Mouse (Mus musculus): ENCODE measurements around the gene Stra6l. TPM values are rescaled to one million over a fixed set of nuclear protein-coding genes. Genes with fewer than 3 reads are reported as not detected.

The Stra6l gene
- polyA plus RNA-seq (2016; fragmentation: Nextera tagmentation; extraction: Ambion mirVana): 0.83 and 1.7 TPM in 2 replicates

DNA sequence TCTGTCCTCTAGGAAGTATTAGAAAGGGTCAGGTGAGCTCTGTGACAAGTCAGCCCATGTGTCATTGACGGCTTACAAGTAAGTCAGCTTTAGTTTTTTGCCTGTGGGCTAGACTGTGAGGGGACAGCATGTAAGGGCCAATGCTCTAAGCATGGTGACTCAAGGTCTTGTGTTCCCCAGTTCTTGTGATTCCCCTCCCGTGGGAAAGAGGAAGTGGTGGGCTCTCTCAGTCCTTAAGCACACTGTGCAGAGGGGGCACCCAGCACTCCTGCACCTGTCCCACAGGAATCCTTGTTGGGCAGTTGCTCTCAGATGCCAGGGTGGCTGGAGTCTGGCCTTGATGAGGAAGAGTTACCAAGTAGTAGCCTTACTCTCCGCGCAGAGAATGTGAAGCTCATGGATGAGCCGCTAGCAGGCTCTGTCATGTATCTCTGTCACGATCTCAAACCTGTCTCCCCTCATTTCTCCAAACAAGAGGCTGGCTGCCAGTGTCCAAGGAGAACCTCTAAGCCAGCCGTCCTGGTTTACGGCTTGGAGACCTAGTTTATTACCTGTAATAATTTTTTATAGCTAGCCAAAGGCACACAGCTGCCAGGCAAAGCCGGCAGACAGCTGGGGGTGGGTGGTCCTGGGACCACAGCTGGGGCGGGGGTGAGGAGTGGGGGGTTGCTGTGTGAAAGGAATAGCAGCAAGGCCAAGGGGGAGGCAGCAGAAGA lies at the start of gene Stra6l:
Gene Stra6l (plus strand): TSS at position 556 of the 716 bp plus-strand sequence.
- H3K27ac ChIP-seq: peak within 1 kb of the TSS; percentile 75
- H3K4me3 ChIP-seq: peak within 1 kb of the TSS; percentile 37
- 28% methylated on average over 10 of the region's 10 CpGs for WGBS
- H3K27me3 ChIP-seq (ENCODE audit: low read depth, poor library complexity, severe bottlenecking): peaks cover 51% of the 10 kb centered on the region
- H3K9me3 ChIP-seq (replicated peaks): no peaks in the 10 kb centered on the region
- DNase-seq (ENCODE audit: low spot score): peak; percentile 76
- no peaks in the 10 kb centered on the region for H3K36me3 ChIP-seq
- H3K4me1 ChIP-seq: peaks cover 50% of the 10 kb centered on the region

DNA sequence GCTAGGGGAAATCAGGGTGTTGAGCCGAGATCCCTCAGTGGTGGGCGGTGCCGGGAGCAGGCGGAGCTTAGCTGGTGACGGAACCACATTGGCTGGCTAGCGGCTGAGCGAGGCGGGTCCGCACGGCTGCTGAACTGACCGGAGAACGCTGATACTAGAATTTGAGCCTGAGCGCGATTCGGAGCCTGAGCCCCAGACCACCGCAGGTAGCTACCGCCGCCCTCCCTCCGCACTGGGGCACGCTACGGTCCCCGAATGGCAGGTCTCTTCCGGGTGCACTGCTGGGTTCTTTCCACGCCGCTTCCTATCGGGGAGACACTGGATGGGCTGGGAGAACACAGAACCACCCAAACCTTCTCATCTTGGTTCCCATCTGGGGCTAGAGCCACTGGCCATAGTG lies 49.5 kb upstream of the Stra6l start, which contains the start of gene Aldh1b1:
Gene Aldh1b1 (plus strand): TSS at position 59 of the 400 bp plus-strand sequence.
- DNase-seq (ENCODE audit: low spot score): peak; percentile 80
- Histone ChIP-seq H3K36me3 (no peaks in the 10 kb centered on the region), H3K4me1 (peaks cover 31% of the 10 kb centered on the region), H3K4me3 (peak within 1 kb of the TSS; percentile 54), H3K9me3 (replicated peaks) (no peaks in the 10 kb centered on the region), H3K27me3 (ENCODE audit: low read depth, poor library complexity, severe bottlenecking) (peaks cover 17% of the 10 kb centered on the region), H3K27ac (peak within 1 kb of the TSS; percentile 61)
- under 1% methylated on average over 26 of the region's 26 CpGs for WGBS

DNA sequence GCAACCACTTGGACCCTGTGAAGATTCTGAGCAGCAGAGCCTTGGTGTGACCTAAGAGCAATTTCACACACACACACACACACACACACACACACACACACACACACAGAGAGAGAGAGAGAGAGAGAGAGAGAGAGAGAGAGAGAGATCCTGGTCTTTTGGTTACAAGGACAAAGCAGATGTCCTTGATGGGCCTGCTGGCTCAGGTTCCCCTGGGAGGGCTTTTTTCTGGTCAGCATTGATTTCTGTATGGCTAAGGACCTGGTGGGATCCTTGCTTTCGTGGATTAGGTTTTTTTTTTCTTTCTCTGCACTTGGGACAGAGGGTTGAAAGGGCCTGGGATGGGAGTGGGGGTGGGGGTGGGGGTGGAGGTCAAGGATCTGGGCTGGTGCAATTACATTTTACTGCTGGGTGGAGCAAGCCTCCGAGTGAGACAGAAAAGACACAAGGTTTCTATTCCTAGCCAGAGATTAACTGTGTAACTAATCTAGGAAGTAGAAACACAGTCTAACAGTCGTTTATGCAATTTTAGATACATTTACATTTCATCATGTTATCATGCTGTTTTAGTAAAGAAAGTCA lies 48.4 kb upstream of the Stra6l start:
- peaks cover 31% of the 10 kb centered on the region for H3K4me1 ChIP-seq
- WGBS: 20% methylated on average over 3 of the region's 3 CpGs
- no peak overlapping the region for H3K27ac ChIP-seq

DNA sequence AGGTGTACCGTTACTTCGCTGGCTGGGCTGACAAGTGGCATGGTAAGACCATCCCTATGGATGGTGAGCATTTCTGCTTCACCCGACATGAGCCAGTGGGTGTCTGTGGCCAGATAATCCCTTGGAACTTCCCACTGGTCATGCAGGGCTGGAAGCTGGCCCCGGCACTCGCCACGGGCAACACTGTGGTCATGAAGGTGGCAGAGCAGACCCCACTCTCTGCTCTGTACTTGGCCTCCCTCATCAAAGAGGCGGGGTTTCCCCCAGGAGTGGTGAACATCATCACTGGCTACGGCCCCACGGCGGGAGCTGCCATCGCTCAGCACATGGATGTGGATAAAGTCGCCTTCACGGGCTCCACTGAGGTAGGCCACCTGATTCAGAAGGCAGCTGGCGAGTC lies 45.6 kb upstream of the Stra6l start:
- WGBS: 96% methylated on average over 14 of the region's 14 CpGs
- Histone ChIP-seq H3K27ac (no peak overlapping the region), H3K4me1 (peaks cover 29% of the 10 kb centered on the region), H3K36me3 (no peaks in the 10 kb centered on the region), H3K9me3 (replicated peaks) (no peaks in the 10 kb centered on the region), H3K4me3 (no peak overlapping the region), H3K27me3 (ENCODE audit: low read depth, poor library complexity, severe bottlenecking) (peaks cover 4% of the 10 kb centered on the region)
- DNase-seq (ENCODE audit: low spot score): no peak

More for the DNA sequence above, 48.4 kb upstream of the Stra6l start:
- H3K27me3 ChIP-seq (ENCODE audit: low read depth, poor library complexity, severe bottlenecking): peaks cover 13% of the 10 kb centered on the region
- no peaks in the 10 kb centered on the region for H3K9me3 ChIP-seq (replicated peaks)
- no peak for DNase-seq (ENCODE audit: low spot score)
- no peak overlapping the region for H3K4me3 ChIP-seq
- H3K36me3 ChIP-seq: no peaks in the 10 kb centered on the region

DNA sequence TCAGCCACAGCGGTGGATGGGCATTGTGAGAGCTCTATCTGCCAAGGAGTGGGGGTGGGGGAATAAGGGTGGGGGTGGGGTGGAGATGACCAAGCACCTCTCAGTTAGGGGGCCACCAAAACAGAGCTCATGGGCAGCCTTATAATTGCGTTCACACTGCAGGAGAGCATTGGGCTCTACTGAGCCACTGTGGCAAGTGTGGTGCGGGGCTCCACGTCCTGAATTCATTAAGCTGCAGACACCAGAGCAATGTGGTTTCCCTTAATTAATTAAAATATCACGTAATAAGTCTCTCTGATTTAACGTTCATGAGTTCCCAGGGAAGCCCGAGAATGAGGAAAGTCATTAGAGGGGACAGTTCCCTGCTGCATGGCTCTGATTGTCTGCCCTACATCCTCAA lies 40.4 kb upstream of the Stra6l start:
- Histone ChIP-seq H3K9me3 (replicated peaks) (no peaks in the 10 kb centered on the region), H3K36me3 (no peaks in the 10 kb centered on the region), H3K4me1 (peaks cover 14% of the 10 kb centered on the region), H3K4me3 (no peak overlapping the region), H3K27me3 (ENCODE audit: low read depth, poor library complexity, severe bottlenecking) (peaks cover 10% of the 10 kb centered on the region; the same call in 1 of the 2 replicates), H3K27ac (no peak overlapping the region)
- 46% methylated on average over 7 of the region's 7 CpGs for WGBS
- no peak for DNase-seq (ENCODE audit: low spot score)

DNA sequence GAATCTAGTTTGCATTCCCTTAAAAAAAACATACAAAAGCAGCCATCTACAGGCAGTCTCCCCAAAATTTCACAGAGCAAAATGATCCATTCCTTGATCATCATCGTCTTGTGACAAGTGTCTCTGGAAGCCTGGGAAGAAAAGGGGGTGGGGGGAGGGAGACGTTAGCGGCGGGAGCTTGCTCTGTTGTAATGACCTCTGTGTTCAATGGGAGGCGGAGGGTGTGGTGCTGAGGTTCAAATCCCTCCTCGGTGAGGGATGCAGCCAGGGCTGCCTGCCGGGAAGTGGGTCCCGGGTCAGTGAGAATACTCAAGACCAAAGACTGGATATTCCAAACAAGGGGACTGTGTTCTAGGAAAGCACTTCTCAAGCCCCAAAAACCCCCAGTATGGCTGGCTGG lies 37.2 kb upstream of the Stra6l start:
- Histone ChIP-seq H3K4me3 (no peak overlapping the region), H3K27ac (no peak overlapping the region), H3K36me3 (no peaks in the 10 kb centered on the region), H3K9me3 (replicated peaks) (no peaks in the 10 kb centered on the region), H3K27me3 (ENCODE audit: low read depth, poor library complexity, severe bottlenecking) (peaks cover 10% of the 10 kb centered on the region; the same call in 1 of the 2 replicates), H3K4me1 (peaks cover 18% of the 10 kb centered on the region)
- DNase-seq (ENCODE audit: low spot score): no peak
- WGBS: 24% methylated on average over 8 of the region's 8 CpGs

DNA sequence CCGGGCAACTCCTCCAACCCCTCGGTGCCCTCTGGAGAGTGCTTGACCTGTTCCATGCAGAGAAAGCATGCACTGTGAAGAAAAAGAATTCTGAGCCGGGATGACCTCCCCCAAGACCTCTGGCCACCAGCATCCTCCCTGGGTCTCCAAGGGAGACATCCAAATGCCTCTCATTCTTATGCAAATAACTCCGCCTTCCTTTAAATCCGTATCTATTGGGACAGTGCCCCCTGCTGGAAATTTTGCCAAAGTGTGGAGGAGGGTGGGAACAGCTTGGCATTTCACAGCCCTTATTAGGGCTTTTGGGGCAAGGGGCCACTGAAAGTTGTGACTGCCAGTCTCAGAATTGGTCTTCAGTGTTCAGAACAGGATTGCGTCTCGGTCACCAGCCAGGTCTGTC lies 32.9 kb upstream of the Stra6l start:
- DNase-seq (ENCODE audit: low spot score): no peak
- no peaks in the 10 kb centered on the region for H3K36me3 ChIP-seq
- WGBS: 56% methylated on average over 7 of the region's 7 CpGs

DNA sequence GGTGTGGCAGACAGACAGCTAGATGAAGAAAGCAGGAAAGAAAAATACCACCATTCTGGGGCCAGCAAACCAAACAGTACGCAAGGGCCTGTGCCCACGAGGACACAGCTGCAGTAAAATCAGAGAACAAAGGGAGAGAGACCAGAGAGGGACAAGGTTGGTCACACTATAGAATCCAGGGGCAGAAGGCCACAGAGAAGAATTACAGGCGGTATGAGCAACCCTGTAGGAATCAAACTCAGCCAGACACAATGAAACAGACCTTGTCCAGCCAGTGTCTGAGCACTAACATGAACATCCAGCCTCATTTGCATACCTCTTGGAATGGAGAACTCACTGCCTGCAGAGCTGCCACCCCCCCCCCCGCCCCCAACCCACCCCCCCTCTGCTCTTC lies 29.7 kb upstream of the Stra6l start:
- H3K9me3 ChIP-seq (replicated peaks): no peaks in the 10 kb centered on the region
- no peaks in the 10 kb centered on the region for H3K36me3 ChIP-seq
- H3K27ac ChIP-seq: peak overlapping the region; percentile 85
- WGBS: 17% methylated on average over 4 of the region's 4 CpGs
- H3K4me1 ChIP-seq: peaks cover 56% of the 10 kb centered on the region
- peaks cover 29% of the 10 kb centered on the region for H3K27me3 ChIP-seq (ENCODE audit: low read depth, poor library complexity, severe bottlenecking)
- H3K4me3 ChIP-seq: peak overlapping the region; percentile 45
- DNase-seq (ENCODE audit: low spot score): peak; percentile 46

More for the DNA sequence above, 32.9 kb upstream of the Stra6l start:
- Histone ChIP-seq H3K4me1 (peaks cover 30% of the 10 kb centered on the region), H3K27ac (no peak overlapping the region), H3K27me3 (ENCODE audit: low read depth, poor library complexity, severe bottlenecking) (peaks cover 5% of the 10 kb centered on the region; the same call in 1 of the 2 replicates), H3K4me3 (no peak overlapping the region), H3K9me3 (replicated peaks) (no peaks in the 10 kb centered on the region)

DNA sequence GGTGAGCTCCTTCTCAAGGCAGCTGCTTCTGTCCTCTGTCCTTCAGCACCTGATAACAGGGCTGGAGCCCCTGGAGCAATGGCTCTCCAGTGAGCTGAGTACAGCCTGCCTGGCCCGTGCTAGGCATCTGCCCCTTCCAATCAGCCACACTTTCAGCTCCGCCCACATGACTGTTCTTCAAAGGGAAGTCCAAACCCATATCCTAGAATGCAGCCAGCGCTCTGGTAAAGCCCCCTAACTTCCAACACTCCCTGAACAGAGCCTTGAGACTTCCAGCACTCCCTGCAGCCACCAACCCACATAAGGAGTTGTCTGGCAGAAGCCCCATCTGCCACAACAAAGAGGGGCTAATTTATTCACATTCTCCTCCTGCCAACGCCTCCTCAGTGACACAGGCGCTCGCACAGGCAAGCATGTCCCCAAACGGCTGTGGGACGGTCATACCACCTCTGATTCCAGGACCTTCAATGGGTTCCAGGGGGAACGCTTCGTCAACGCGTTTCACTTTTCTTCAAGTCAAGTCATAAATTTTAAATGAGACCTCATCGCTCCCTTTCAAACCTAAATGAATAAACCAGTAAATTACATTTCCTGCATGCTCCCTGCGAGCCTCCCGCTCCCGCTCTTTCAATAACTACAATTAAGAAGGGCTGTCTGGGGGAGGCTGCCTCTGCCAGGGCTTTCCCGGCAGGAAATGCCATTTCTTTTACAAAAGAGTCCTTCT lies 29.1 kb upstream of the Stra6l start:
- Histone ChIP-seq H3K36me3 (no peaks in the 10 kb centered on the region), H3K27ac (peak overlapping the region; percentile 85), H3K27me3 (ENCODE audit: low read depth, poor library complexity, severe bottlenecking) (peaks cover 35% of the 10 kb centered on the region), H3K4me1 (peaks cover 61% of the 10 kb centered on the region), H3K4me3 (peak overlapping the region; percentile 45), H3K9me3 (replicated peaks) (no peaks in the 10 kb centered on the region)
- peak; percentile 75 for DNase-seq (ENCODE audit: low spot score)
- WGBS: 2% methylated on average over 17 of the region's 17 CpGs

DNA sequence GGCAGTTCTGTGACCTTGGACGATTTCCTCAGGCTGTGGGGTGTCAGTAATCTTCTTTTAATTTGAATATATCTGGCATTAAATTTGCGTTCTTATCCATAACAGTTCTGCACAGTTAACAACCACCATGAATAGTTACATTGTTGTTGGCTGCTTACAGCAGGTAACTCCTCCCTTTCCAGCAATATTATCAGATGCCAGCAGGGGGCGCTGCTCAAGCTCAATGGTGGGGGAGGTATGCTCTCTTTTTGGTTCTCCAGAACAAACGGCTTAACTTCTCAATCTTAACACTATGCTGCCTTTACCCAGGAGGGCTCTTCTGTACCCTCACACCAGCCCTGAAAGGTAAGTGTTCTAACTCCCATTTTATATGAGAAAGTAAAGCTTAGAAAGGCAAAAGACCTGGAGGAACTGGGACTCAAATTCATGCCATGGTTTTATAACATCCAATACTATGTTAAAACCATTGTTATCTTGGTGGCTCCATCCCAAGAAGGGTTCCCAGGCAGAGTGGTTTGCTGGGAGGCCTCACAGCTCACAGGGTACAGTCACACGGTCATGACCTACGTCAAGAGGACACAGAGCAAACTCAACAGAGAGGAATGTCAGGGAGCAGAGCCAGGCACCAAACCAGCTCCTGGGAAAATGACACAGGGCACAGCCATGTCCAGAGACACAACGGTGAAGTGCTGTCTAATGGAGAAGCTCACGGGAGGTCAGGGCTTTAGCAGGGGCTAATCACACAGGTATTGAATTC lies 28.2 kb upstream of the Stra6l start:
- WGBS: 41% methylated on average over 8 of the region's 8 CpGs
- Histone ChIP-seq H3K36me3 (no peaks in the 10 kb centered on the region), H3K27me3 (ENCODE audit: low read depth, poor library complexity, severe bottlenecking) (peaks cover 44% of the 10 kb centered on the region), H3K27ac (peak overlapping the region; percentile 85), H3K9me3 (replicated peaks) (no peaks in the 10 kb centered on the region), H3K4me1 (peaks cover 70% of the 10 kb centered on the region), H3K4me3 (peak overlapping the region; percentile 45; the same call in 1 of the 2 replicates)
- peak; percentile 87 for DNase-seq (ENCODE audit: low spot score)

DNA sequence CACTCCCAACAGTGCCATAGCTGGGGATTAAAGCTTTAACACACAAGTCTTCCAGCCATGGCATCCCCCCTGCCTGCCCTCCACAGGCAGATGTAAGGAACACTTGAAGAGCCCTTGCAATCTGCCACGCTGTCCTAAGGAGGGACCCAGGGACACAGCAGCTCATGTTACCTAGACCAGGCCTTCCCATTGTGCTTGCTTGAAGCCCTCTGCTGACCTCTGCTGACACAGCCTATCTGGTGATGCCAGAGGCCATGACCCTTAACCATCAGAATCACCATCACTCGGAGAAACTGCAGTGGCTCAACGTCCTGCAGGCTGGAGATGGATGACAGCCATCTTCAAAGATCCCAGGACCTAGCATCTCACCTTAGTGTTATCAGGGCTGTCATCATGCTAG lies 26.5 kb upstream of the Stra6l start:
- 20% methylated on average over 3 of the region's 3 CpGs for WGBS
- peaks cover 81% of the 10 kb centered on the region for H3K4me1 ChIP-seq
- peaks cover 61% of the 10 kb centered on the region for H3K27me3 ChIP-seq (ENCODE audit: low read depth, poor library complexity, severe bottlenecking)
- no peak overlapping the region for H3K4me3 ChIP-seq
- H3K9me3 ChIP-seq (replicated peaks): no peaks in the 10 kb centered on the region
- H3K27ac ChIP-seq: no peak overlapping the region
- no peak for DNase-seq (ENCODE audit: low spot score)
- no peaks in the 10 kb centered on the region for H3K36me3 ChIP-seq

DNA sequence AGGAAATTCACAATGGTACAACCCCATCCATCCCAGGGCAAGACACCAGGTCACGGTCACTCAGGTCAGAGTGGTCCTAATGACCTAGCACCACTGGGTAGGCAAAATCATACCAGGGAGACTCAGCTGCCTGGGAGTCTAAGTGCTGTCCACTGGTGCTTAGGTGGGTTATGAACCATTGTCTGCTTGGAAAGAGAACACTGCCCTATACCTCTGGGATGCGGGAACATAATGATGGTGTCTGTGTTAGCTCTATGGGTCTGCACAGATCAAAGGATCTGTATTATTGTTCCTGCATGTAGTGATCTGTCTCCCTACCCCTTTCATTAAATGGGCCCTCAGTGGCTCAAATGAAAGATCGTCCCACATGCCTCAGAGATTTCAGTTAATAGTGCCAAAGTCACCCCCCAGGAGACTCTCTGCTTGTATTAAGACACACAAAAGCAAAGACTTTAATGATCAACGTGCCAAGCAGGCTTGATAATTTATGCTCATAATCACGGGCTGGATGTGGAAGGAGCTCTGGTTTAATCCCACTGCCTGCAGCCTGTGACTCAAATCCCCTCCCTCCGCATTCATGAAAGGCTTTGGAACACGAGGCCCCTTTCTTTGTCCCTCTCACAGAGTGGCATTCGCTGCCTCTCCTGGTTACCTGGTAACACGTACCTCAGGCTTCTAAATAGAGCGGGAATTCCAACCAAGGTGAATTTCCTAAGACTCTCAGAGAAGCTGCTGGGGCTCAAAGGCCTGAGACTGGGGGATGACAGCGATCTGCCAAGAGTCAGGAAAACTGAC lies 25.5 kb upstream of the Stra6l start:
- DNase-seq (ENCODE audit: low spot score): no peak
- Histone ChIP-seq H3K27ac (peak overlapping the region; percentile 38; the same call in 1 of the 2 replicates), H3K4me3 (no peak overlapping the region), H3K36me3 (no peaks in the 10 kb centered on the region), H3K9me3 (replicated peaks) (no peaks in the 10 kb centered on the region), H3K27me3 (ENCODE audit: low read depth, poor library complexity, severe bottlenecking) (peaks cover 71% of the 10 kb centered on the region), H3K4me1 (peaks cover 80% of the 10 kb centered on the region)
- WGBS: 27% methylated on average over 11 of the region's 11 CpGs
